Mouse (Mus musculus) layer of hippocampus, postnatal 10 days (tissue): ENCODE measurements at regions not wholly inside any gene's neighbourhood (a gene's known extent, or its start where the extent isn't known, plus 50 kb on each side); places are given as distances from the start of the nearest gene placed in this dataset.

ENCODE experiments used
- DNase-seq, 2 experiments: peaks; one replicate each; pipeline ENCODE4 v3.0.0; 2021; ENCODE audit warnings: low spot score in 2 of 2

DNA sequence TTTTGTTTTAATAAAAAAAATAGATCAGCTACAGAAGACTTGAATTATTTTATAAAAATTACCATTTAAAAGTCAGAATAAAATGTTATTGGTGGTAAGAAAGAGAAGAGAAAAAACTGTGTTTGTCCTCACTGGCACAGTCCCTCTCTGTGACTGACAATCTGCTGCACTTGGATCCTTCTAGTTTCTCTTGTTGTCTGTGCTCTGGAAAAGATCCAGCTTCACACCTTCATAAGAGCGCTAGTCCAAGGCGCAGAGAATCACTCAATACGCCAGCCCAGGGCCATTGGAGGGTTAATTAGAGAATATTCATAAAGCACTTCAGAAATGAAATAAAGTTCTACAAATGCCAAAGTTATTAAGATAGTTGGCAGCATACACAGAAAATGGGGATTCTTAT lies 153.8 kb downstream of the Lmbrd1 start:
- no peak for DNase-seq

DNA sequence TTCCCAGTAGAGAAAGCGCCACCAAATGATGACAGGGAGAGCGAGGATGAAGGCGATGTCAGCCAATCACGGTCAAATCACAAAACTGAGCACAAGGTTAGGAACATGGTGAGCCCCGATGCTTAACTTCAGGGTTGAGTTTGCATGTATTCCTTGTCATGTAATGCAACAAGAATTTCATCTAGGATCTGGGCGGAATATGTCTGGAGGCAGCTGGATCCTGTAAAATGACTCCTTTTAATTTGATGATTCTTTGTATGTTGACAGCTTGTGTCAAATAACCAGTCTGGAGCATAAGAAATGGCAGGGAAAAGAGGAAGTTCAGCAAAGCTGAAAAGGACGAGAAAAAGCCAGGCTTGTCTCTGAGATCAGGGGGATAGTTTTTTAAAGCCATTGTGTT lies 188.4 kb downstream of the Lmbrd1 start:
- no peak for DNase-seq

DNA sequence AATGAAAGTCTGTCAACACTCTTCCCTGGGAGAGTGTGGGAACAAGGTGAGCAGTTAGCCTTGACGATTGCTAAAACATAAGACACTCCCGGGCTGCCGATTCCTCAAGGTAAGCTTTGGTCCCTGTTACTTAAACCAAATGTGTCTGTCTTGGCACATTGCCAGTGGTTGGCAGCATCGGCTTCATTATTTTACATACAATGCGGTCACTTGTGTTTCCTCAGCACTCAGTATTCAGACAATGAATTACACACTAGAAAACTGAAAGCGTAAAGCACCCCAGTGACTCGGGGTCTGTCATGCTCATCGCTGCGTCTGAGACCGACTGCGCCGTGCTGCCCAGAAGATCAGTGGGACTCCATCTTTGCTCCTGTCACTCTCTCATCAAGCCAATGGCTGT lies 191.3 kb downstream of the Lmbrd1 start:
- peak; percentile 24 to 50 for DNase-seq

DNA sequence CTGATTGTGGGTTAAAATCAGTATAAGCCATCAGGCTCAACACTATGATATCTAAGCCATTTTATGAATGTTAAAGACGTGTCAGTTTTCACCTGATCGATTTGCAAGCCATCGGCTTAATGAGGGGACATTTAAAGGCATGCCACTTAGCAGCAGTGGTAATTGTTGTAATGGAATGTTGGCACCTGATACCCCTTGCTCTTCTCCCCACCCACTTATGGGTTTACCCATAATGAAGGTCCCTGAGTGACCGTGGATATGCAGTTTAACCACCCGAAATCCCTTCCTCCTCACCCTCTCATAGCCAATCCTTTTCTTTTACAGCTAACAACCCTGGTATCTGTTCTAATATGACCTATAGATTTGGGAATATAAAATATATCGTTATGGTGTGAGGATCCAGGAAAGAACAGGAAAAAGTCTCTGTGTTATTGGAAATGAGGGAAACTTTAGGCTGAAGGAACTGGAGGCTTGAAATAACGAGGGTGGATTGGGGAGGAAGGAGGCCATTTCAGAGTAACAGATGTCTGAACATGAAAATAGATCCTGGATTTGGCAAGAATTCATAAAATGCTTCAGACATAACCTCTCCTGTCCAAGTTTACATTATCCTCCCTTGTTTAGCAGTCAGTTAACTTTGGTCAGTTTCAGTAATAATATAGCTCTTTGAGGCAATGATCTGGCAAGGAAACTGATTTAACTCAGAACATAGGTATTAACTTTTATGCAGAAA lies 192.4 kb downstream of the Lmbrd1 start:
- DNase-seq, result no peak

DNA sequence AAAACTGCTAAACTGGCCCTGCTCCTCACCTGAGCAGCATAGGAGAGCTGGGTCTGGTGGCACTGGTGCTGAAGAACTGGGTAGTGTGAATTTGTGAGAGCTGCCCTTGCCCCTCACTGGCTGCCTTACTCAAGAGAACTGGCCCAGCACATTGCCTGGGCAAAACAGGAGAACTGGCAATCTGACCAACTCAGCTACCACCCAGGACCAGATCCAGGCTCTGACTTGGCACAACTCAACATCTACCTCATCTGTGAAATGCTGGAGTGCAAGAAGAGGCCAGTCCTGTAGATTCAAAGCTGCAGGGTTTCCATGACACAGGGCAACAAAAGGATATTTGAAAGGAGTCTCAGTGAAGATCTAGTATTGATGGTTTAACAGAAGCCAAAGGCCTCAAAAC lies 198.6 kb downstream of the Lmbrd1 start:
- DNase-seq, result no peak

DNA sequence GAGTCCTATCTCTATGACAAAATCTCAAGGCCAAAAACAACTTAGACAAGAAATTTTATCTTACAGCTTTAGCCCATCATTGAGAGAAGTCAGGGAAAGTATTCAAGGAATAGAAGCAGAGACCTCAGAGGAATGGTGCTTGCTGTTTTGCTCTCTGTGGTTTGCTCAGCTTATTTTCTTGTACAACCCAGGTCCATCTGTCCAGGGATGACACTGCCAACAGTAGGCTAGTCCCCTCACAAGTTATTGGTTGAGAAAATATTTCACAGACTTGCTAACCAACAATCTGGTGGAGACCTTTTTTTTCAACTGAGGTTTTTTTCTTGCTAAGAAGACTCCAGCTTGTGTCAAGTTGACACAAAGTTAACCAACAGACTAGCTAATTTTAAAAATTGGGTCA lies 205.2 kb downstream of the Lmbrd1 start:
- no peak for DNase-seq

DNA sequence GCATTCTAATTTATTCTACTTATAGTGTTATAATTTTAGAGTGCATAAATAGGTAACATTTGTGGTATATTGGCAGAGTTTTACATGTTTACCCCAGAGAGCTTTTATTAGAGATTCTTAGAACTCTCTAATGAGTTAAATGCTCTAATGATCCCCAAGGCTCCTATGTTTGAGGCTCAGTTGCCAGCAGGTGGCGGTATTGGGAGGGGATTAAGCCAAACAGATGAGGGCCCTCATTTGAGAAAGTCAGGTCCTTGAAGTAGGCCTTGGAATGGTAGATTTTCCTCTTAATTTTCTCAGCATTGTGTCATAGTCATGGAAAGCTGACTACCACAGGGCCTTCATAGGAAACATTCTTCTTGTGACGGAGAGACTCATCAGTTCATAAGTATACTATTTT lies 222.8 kb downstream of the Lmbrd1 start:
- peak; percentile 76 to 83 for DNase-seq

DNA sequence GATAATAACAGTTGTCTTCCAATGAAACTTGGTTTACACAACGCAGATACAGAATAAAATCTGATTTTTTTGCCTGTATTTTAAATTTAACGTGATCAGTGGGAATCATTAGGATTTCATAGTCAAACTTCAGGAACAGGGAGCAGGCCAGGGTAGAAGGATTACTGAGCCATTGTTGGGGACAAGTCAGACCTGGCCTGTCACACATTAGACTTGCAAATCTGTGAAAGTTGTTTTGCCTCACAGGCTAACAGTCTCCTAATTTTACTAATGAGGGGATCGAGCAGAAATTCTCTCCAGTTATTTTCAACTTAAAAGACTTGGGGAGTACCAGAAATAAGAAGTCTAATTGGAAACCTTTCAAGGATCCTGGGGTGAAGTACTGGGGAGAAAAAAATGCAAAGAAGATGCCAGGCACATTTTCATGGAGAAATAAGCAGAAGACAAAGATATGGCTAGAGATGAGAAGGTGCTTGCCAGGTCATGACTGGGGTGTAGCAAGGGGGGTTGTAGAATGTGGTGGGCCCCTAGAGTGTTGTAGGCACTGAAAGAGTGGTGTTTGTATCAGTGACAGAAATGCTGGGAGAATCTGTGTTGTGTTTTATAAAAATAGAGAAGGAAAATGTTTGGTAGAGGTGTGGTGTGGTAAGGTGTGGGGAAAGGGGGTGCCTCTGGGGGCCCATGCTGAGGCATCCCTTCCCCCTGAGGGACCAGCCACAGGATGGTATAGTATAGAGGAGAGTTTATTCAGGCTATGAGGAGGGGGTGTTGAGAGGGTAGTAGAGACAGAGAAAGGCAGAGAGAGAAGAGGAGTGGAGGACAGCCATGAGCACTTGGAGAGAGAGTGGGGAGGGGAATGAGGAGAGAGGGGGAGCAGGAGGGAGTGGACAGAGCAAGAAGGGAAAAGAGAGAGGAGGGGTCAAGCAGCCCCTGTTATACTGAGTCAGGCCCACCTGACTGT lies 260.2 kb downstream of the Lmbrd1 start:
- no peak for DNase-seq

DNA sequence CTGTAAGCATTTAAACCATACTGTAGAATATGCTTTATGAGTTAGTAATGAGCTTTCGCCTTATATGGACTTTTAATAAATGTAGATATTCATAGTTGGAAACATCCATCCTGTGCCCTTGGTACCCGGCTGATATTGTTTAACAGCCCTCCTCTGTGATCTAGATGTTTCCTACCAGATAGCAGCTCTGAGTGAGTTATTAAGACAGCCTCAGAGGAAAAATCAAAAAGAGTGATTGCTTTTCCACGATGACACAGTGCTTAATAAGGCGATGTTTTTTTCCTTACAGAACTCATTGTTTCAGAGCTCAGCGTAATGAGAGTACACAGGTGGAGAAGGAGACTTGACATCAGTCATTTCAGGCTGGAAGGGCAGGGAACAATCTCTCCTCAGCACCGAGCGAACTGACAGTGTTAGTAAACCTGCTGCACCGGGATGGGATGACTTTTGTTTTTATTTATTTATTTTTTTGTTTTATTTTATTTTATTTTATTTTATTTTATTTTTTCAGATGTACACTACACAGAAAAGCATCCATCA lies 264.4 kb downstream of the Lmbrd1 start:
- no peak for DNase-seq

DNA sequence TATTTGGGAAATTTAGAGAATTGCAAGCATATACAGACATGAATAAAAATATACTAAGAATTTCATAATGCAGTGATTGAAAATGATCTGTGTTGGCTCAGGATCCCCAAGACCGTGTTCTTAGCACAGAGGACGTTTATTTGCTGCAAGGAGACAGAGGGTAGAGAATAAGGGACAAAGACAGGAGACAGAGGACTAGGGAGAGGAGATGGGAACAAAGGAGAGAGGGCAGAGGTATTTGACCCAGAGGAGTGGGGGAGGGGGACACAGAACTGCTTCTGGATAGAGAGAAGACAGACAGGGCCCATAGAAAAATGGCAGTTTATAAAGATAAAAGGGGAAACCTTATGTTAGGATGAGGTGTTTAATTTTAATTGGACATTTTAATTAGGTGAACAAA lies 265.0 kb downstream of the Lmbrd1 start:
- no peak for DNase-seq

DNA sequence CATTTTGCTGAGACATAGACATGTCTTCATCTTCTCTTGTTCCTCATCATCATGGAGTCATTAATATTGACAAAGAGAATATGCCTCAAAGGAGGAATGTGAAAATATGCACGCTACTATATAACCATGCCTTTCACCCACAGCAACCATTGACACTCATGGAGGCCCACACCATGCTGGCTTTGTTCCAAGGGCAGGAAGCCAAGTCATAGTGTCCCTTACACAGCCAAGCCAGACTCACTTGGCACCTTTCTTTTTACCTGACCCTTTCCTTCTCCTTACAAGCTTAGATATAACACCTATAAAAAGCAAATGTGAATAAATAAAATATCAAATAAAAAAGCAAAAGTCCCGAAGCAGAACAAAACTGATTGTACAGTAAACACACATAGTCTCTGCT lies 294.3 kb downstream of the Lmbrd1 start:
- DNase-seq, result no peak

DNA sequence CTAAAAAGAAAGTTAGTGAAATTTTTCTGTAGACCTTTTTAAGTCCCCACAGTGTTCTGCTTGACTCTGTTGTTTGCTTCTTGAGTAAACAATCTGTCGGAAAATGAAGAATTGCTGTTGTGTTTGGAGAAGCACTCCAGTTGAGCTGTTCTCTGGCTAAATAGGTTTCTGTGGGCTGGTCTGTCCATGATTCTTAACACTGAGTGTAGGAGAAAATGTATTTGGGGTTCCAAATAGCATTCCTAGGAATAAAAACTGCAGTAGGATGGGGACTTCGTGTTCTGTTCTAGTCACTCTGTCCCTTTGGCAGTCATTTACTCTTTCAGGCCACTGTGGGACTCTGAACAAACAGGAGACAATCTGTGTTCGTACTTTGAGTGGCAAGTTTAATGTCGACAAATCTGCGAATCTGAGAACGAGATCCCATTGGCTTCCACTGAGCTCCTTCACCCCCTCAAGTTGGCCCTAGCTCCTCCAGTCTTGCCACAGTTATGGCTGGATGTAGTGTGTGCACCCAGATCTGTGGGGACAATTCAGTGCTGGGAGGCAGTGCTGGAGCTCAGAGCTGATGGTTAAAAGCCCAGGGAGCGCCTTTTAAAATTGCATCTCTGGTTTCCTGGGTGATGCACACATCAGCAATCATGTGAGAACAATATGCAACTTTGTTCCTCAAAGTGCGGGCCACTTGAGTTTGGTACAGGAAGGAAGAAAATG lies 330.2 kb downstream of the Lmbrd1 start:
- peak; percentile 20 to 22 for DNase-seq

DNA sequence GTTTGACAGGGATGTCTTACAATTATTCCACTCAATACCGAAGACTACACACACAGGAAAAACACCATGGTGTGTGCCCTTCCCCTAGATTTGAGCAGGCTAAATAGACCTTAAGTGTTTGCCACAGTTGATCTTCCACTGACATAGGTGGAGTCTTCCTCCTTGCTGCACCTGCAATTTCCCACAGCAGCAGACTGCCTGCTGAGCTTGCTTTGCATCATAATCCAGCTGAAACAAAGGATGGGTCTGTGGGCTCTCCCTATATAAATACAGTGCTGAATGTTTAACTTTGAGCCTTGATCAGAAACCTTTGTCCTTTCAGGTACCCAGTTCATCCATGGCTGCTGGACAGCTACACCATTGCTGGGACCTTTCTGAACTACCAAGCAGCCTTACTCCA lies 334.3 kb downstream of the Lmbrd1 start:
- no peak for DNase-seq
